Mouse (Mus musculus) CH12.LX (cell line): ENCODE measurements around the gene Nlgn1. TPM values are rescaled to one million over a fixed set of nuclear protein-coding genes. Genes with fewer than 3 reads are reported as not detected.

Experiments used
- DNase-seq: peaks from one replicate; pipeline ENCODE4 v3.0.0-alpha.2; 2013; ENCODE audit errors: extremely low read depth
- H3K27ac ChIP-seq: 2 replicates; pipeline ENCODE4 v1.5.1; 2012; ENCODE audit warnings: low read depth, mild to moderate bottlenecking, control low read depth, moderate library complexity; ENCODE audit not compliant: insufficient read depth
- H3K27me3 ChIP-seq: replicated peaks from 2 replicates; pipeline ENCODE3; 2012; ENCODE audit warnings: inconsistent platforms
- H3K36me3 ChIP-seq, 2 experiments: replicated peaks in 1 of 2; 2 replicates each; pipeline versions ENCODE3 to v1.6.1; 2012; ENCODE audit warnings: inconsistent platforms in 1 of 2, low read length in 1 of 2, mild to moderate bottlenecking in 1 of 2, mixed read lengths in 1 of 2, moderate library complexity in 1 of 2; ENCODE audit not compliant: control insufficient read depth in 1 of 2, insufficient read depth in 1 of 2
- H3K4me1 ChIP-seq, 2 experiments: 2 replicates each; pipeline ENCODE4 v1.6.1; 2012; ENCODE audit warnings: inconsistent platforms in 1 of 2, moderate library complexity in 1 of 2; ENCODE audit not compliant: insufficient read depth in 2 of 2, control insufficient read depth in 1 of 2
- H3K4me2 ChIP-seq: 2 replicates; pipeline ENCODE4 v1.6.1; 2012; ENCODE audit warnings: low read depth, mild to moderate bottlenecking, control low read depth; ENCODE audit not compliant: poor library complexity, insufficient read depth, severe bottlenecking
- H3K4me3 ChIP-seq, 3 experiments: fragments of 150-350 bp in 1 of 3; sonication (generic) in 1 of 3; replicated peaks in 1 of 3; 2 replicates each; pipeline versions ENCODE3 to v1.5.1; 2011 to 2012; ENCODE audit warnings: low read depth in 2 of 3, low read length in 2 of 3, mild to moderate bottlenecking in 2 of 3, moderate library complexity in 2 of 3, control low read depth in 1 of 3, improper control_type of control experiment in 1 of 3, inconsistent platforms in 1 of 3, mixed read lengths in 1 of 3; ENCODE audit not compliant: poor library complexity in 1 of 3
- H3K79me2 ChIP-seq: replicated peaks from 2 replicates; pipeline ENCODE4 v1.6.1; 2012; ENCODE audit warnings: mild to moderate bottlenecking, moderate library complexity; ENCODE audit not compliant: control insufficient read depth, poor library complexity, insufficient read depth, severe bottlenecking; ENCODE audit errors: extremely low read depth
- H3K9ac ChIP-seq: 2 replicates; pipeline ENCODE4 v1.6.1; 2012; ENCODE audit warnings: low read depth, mild to moderate bottlenecking, control low read depth, moderate library complexity; ENCODE audit not compliant: insufficient read depth
- H3K9me3 ChIP-seq: replicated peaks from 2 replicates; pipeline ENCODE3; 2012; ENCODE audit warnings: low read length, inconsistent platforms, mixed read lengths
- BHLHE40 ChIP-seq: IDR thresholded peaks from 2 replicates; pipeline ENCODE4 v1.6.1; 2011; ENCODE audit warnings: mild to moderate bottlenecking, low read depth, low read length, improper control_type of control experiment
- CHD1 ChIP-seq: IDR thresholded peaks from 2 replicates; pipeline ENCODE4 v1.6.1; 2012; ENCODE audit warnings: low read depth, low read length, improper control_type of control experiment, inconsistent platforms
- CTCF ChIP-seq, 2 experiments: IDR thresholded peaks in 1 of 2; conservative IDR thresholded peaks in 1 of 2; 2 replicates each; pipeline ENCODE4 v1.5.1; 2011 to 2012; ENCODE audit warnings: low read depth in 2 of 2, low read length in 2 of 2, improper control_type of control experiment in 1 of 2, inconsistent platforms in 1 of 2, mild to moderate bottlenecking in 1 of 2, moderate library complexity in 1 of 2
- E2F4 ChIP-seq: IDR thresholded peaks from 2 replicates; pipeline ENCODE4 v1.6.1; 2011; ENCODE audit warnings: low read depth, low read length, improper control_type of control experiment; ENCODE audit not compliant: insufficient replicate concordance
- ELF1 ChIP-seq: IDR thresholded peaks from 2 replicates; pipeline ENCODE4 v1.6.1; 2014; ENCODE audit warnings: low read depth, mild to moderate bottlenecking, inconsistent platforms, low read length, improper control_type of control experiment
- ETS1 ChIP-seq: conservative IDR thresholded peaks from 2 replicates; pipeline ENCODE4 v1.6.1; 2012; ENCODE audit warnings: low read depth, mild to moderate bottlenecking, inconsistent platforms, low read length, improper control_type of control experiment, moderate library complexity
- HCFC1 ChIP-seq: IDR thresholded peaks from 2 replicates; pipeline ENCODE4 v1.6.1; 2012; ENCODE audit warnings: low read depth, mild to moderate bottlenecking, inconsistent platforms, low read length, improper control_type of control experiment
- JUND ChIP-seq: conservative IDR thresholded peaks from 2 replicates; pipeline ENCODE4 v1.6.1; 2011; ENCODE audit warnings: low read depth, low read length, improper control_type of control experiment
- KAT2A ChIP-seq: IDR thresholded peaks from 2 replicates; pipeline ENCODE4 v1.6.1; 2012; ENCODE audit warnings: low read length, improper control_type of control experiment, inconsistent platforms; ENCODE audit not compliant: insufficient replicate concordance
- MAFK ChIP-seq: IDR thresholded peaks from 2 replicates; pipeline ENCODE4 v1.6.1; 2011; ENCODE audit warnings: low read length, improper control_type of control experiment; ENCODE audit not compliant: insufficient replicate concordance
- MAX ChIP-seq: IDR thresholded peaks from 2 replicates; pipeline ENCODE4 v1.6.1; 2011; ENCODE audit warnings: low read length, improper control_type of control experiment
- MAZ ChIP-seq: IDR thresholded peaks from 2 replicates; pipeline ENCODE4 v1.6.1; 2012; ENCODE audit warnings: low read depth, mild to moderate bottlenecking, inconsistent platforms, low read length, improper control_type of control experiment, moderate library complexity
- MEF2A ChIP-seq: IDR thresholded peaks from 2 replicates; pipeline ENCODE4 v1.6.1; 2014; ENCODE audit warnings: low read depth, mild to moderate bottlenecking, inconsistent platforms, low read length, improper control_type of control experiment, borderline replicate concordance
- MYC ChIP-seq: IDR thresholded peaks from 2 replicates; pipeline ENCODE4 v1.6.1; 2011; ENCODE audit warnings: low read depth, mild to moderate bottlenecking, improper control_type of control experiment, low read length
- NELFE ChIP-seq: IDR thresholded peaks from 2 replicates; pipeline ENCODE4 v1.6.1; 2011; ENCODE audit warnings: low read depth, low read length, improper control_type of control experiment
- NRF1 ChIP-seq: IDR thresholded peaks from 2 replicates; pipeline ENCODE4 v1.6.1; 2014; ENCODE audit warnings: low read depth, mild to moderate bottlenecking, inconsistent platforms, low read length, improper control_type of control experiment, moderate library complexity
- POLR2A ChIP-seq: IDR thresholded peaks from 2 replicates; pipeline ENCODE4 v1.6.1; 2011; ENCODE audit warnings: low read depth, mild to moderate bottlenecking, improper control_type of control experiment, low read length
- POLR2AphosphoS2 ChIP-seq: IDR thresholded peaks from 2 replicates; pipeline ENCODE4 v1.6.1; 2011; ENCODE audit warnings: low read depth, low read length, improper control_type of control experiment
- RAD21 ChIP-seq: IDR thresholded peaks from 2 replicates; pipeline ENCODE4 v1.6.1; 2011; ENCODE audit warnings: low read depth, mild to moderate bottlenecking, low read length, improper control_type of control experiment, moderate library complexity
- RCOR1 ChIP-seq: conservative IDR thresholded peaks from 2 replicates; pipeline ENCODE4 v1.6.1; 2012; ENCODE audit warnings: low read depth, mild to moderate bottlenecking, inconsistent platforms, low read length, improper control_type of control experiment
- SMC3 ChIP-seq: IDR thresholded peaks from 2 replicates; pipeline ENCODE4 v1.6.1; 2011; ENCODE audit warnings: low read depth, low read length, improper control_type of control experiment
- TBP ChIP-seq: conservative IDR thresholded peaks from 2 replicates; pipeline ENCODE4 v1.6.1; 2011; ENCODE audit warnings: low read depth, low read length, improper control_type of control experiment
- TCF12 ChIP-seq: IDR thresholded peaks from 2 replicates; pipeline ENCODE4 v1.6.1; 2014; ENCODE audit warnings: low read depth, mild to moderate bottlenecking, inconsistent platforms, low read length, improper control_type of control experiment
- UBTF ChIP-seq: IDR thresholded peaks from 2 replicates; pipeline ENCODE4 v1.6.1; 2012; ENCODE audit warnings: low read depth, mild to moderate bottlenecking, inconsistent platforms, low read length, improper control_type of control experiment, moderate library complexity
- ZC3H11A ChIP-seq: IDR thresholded peaks from 2 replicates; pipeline ENCODE4 v1.6.1; 2012; ENCODE audit warnings: low read depth, mild to moderate bottlenecking, inconsistent platforms, low read length, improper control_type of control experiment
- ZNF384 ChIP-seq: IDR thresholded peaks from 2 replicates; pipeline ENCODE4 v1.6.1; 2012; ENCODE audit warnings: low read depth, low read length, improper control_type of control experiment, inconsistent platforms
- dilution Hi-C: fragments of 300-500 bp; cut with MboI; formaldehyde crosslinking; loops from 2 replicates; pipeline ENCODE4 v1.14.3; 2020; ENCODE audit warnings: low sequenced_read_pairs; ENCODE audit not compliant: extremely low pct_unique_long_range_greater_than_20kb, extremely low pct_ligation_motif_present
- in situ Hi-C: fragments of 300-500 bp; cut with MboI; formaldehyde crosslinking; loops from 3 replicates; pipeline ENCODE4 v1.14.3; 2019; ENCODE audit warnings: low sequenced_read_pairs, low pct_ligation_motif_present, low pct_unique_long_range_greater_than_20kb, mixed read lengths
- polyA plus RNA-seq: library from polyadenylated mRNA; unstranded; fragments of >175 nt; gene quantifications from 2 replicates; pipeline ENCODE4 v1.2.1, GENCODE M21; 2012; ENCODE audit warnings: low read depth; ENCODE audit not compliant: insufficient read length
- total RNA-seq, 2 experiments: library from RNA; depleted of rRNA; stranded (reverse); fragments of 300-350 nt in 1 of 2; fragments of >200 nt in 1 of 2; gene quantifications; 2 replicates each; pipeline ENCODE4 v1.2.3; 2012 to 2014

The Nlgn1 gene
- total and polyA plus RNA-seq, 3 experiments = not detected

DNA sequence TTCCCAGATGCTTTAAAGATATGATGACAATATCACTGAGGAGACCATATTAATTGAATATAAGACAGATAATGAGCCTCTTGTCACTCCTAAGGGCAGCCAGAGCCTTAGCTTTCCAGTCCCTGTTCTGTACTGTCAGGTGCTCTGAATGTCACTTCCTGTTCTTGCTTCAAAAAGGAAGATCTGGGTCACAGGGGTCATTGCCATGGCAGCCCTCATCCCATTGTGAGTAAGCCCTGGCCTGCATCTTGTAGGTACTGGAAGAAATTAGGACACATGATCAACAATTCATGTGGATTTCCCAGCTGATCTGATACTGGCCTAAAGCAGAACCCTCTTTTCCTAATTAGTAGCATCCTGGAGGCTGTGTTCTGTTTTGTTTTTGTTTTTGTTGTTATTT, 463.1 kb downstream of the Nlgn1 start:
- no peak overlapping the region for H3K9ac ChIP-seq
- no peak overlapping the region for H3K27ac ChIP-seq
- H3K4me1 ChIP-seq = no peaks in the 10 kb centered on the region
- dilution Hi-C loops (no loop called here), in situ Hi-C loops (no loop called here)
- no peaks in the 10 kb centered on the region for H3K36me3 ChIP-seq
- no peak for DNase-seq
- peaks cover 24% of the 10 kb centered on the region for H3K9me3 ChIP-seq
- no peak overlapping the region for H3K4me3 ChIP-seq
- no peaks in the 10 kb centered on the region for H3K79me2 ChIP-seq
- no peak for TF ChIP-seq MAZ
- no peak for TF ChIP-seq RCOR1
- TF ChIP-seq CTCF (conservative IDR thresholded peaks at IDR 0.05 in 1 of 2, IDR thresholded peaks at IDR 0.05 in 1 of 2; ENCODE audit: low read depth in 2 of 2, low read length in 2 of 2) = no peak
- TF ChIP-seq ETS1 = no peak
- no peak for TF ChIP-seq MEF2A
- no peak for TF ChIP-seq POLR2AphosphoS2
- no peak for TF ChIP-seq E2F4
- no peak for TF ChIP-seq MYC
- TF ChIP-seq ZNF384 = no peak
- TF ChIP-seq KAT2A = no peak
- no peak for TF ChIP-seq BHLHE40
- no peak for TF ChIP-seq ZC3H11A
- no peak for TF ChIP-seq HCFC1
- no peak for TF ChIP-seq TBP
- TF ChIP-seq RAD21 = no peak
- no peak for TF ChIP-seq NRF1
- TF ChIP-seq SMC3 = no peak
- no peak for TF ChIP-seq CHD1
- no peak for TF ChIP-seq NELFE
- TF ChIP-seq JUND = no peak
- H3K4me2 ChIP-seq = no peak overlapping the region
- no peaks in the 10 kb centered on the region for H3K27me3 ChIP-seq

DNA sequence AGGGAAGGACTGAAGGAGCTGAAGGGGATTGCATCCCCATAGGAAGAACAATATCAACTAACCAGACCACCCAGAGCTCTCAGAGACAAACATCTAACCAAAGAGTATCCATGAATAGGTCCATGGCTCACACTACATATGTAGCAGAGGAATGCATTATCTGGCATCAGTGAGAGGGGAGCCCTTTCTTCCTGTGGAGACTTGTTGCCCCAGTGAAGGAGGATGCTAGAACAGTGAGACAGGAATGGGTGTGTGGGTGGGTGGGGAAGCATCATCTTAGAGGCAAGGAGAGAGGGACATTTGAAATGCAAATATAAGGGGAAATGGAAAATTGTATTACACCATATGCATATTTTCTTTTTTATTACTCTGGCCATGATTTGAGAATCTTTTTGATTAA, 473.9 kb downstream of the Nlgn1 start:
- no peaks in the 10 kb centered on the region for H3K36me3 ChIP-seq
- H3K4me2 ChIP-seq = no peak overlapping the region
- in situ Hi-C loops = no loop called here
- no peak for DNase-seq
- TF ChIP-seq NELFE (no peak), CTCF (conservative IDR thresholded peaks at IDR 0.05 in 1 of 2, IDR thresholded peaks at IDR 0.05 in 1 of 2; ENCODE audit: low read depth in 2 of 2, low read length in 2 of 2) (no peak), POLR2A (no peak), JUND (no peak), MAX (no peak), RAD21 (no peak), MAFK (no peak), NRF1 (no peak), SMC3 (no peak), ELF1 (no peak), MEF2A (no peak), UBTF (no peak), TCF12 (no peak)
- TF ChIP-seq, all 38 proteins: peak for 0
- H3K27ac ChIP-seq = no peak overlapping the region
- no peaks in the 10 kb centered on the region for H3K79me2 ChIP-seq
- H3K4me3 ChIP-seq = no peak overlapping the region
- no peaks in the 10 kb centered on the region for H3K4me1 ChIP-seq
- peaks cover 25% of the 10 kb centered on the region for H3K9me3 ChIP-seq
- dilution Hi-C loops = no loop called here
- no peaks in the 10 kb centered on the region for H3K27me3 ChIP-seq
- H3K9ac ChIP-seq = no peak overlapping the region
